Mouse (Mus musculus) kidney, adult 2 months (tissue): ENCODE data around the gene Tfap2d.

Experiments
- CTCF ChIP-seq: fragments of 200-500 bp; conservative IDR thresholded peaks from 2 replicates; pipeline ENCODE4 v1.5.1; 2011; ENCODE audit warnings: low read depth, mild to moderate bottlenecking, control low read depth, low read length, moderate library complexity, mixed read lengths; ENCODE audit not compliant: insufficient read depth, insufficient read length
- POLR2A ChIP-seq: fragments of 200-500 bp; IDR thresholded peaks from one replicate; pipeline ENCODE4 v1.6.1; 2011; ENCODE audit warnings: low read depth, low read length, control low read depth

GRCm38 (mm10) chr1:19109711-19110110 is 6.9 kb downstream of the Tfap2d start:
- TF ChIP-seq POLR2A (no peak), CTCF (no peak)
